Mouse (Mus musculus): Measurements from ENCODE around the gene Olfr1382.
A peak's percentile ranks its signal among the peaks of the same experiment; 100 is the strongest.
"Not testable (repeated sequence)": the region's sequence is repeated elsewhere in the genome, so short reads cannot be mapped to it uniquely, and the experiment has no call there.

Olfr1382 gene

GRCm38 (mm10) chr11:49527947-49528346 lies at the start of gene Olfr1382:
Gene Olfr1382, plus strand, starts transcription at chr11:49528247.
- no peak for DNase-seq (ENCODE audit: inconsistent age in 2 of 2, low spot score in 1 of 2)

- DNase-seq (ENCODE audit: inconsistent age in 2 of 2, low spot score in 1 of 2): no peak
These were observed 42.1 kb upstream of the Olfr1382 start for GRCm38 (mm10) chr11:49485973-49486372.

GRCm38 (mm10) chr11:49488770-49489169 lies 39.3 kb upstream of the Olfr1382 start, which contains the start of gene Olfr1385:
Gene Olfr1385, plus strand, starts transcription at chr11:49489070.
- DNase-seq (ENCODE audit: inconsistent age in 2 of 2, low spot score in 1 of 2): not testable (repeated sequence)

GRCm38 (mm10) chr11:49518086-49518485 lies 10.0 kb upstream of the Olfr1382 start:
- DNase-seq (ENCODE audit: inconsistent age in 2 of 2, low spot score in 1 of 2): no peak

GRCm38 (mm10) chr11:49519348-49519747 lies 8.7 kb upstream of the Olfr1382 start, which contains the start of gene Olfr1383:
Gene Olfr1383, plus strand, starts transcription at chr11:49519648.
- no peak for DNase-seq (ENCODE audit: inconsistent age in 2 of 2, low spot score in 1 of 2)

GRCm38 (mm10) chr11:49532761-49533160 lies 4.7 kb downstream of the Olfr1382 start:
- DNase-seq (ENCODE audit: inconsistent age in 2 of 2, low spot score in 1 of 2): no peak

- DNase-seq (ENCODE audit: inconsistent age in 2 of 2, low spot score in 1 of 2): peak in 1 of 2 experiments; percentile 42
These were observed 8.6 kb downstream of the Olfr1382 start for GRCm38 (mm10) chr11:49536631-49537030.

- not testable (repeated sequence) for DNase-seq (ENCODE audit: inconsistent age in 2 of 2, low spot score in 1 of 2)
These were observed 15.1 kb downstream of the Olfr1382 start, which contains the start of gene Olfr1381 for GRCm38 (mm10) chr11:49543149-49543548. Gene Olfr1381, plus strand, starts transcription at chr11:49543449.

- not testable (repeated sequence) for DNase-seq (ENCODE audit: inconsistent age in 2 of 2, low spot score in 1 of 2)
These were observed 26.0 kb downstream of the Olfr1382 start for GRCm38 (mm10) chr11:49554033-49554432.

GRCm38 (mm10) chr11:49556578-49556977 lies 28.5 kb downstream of the Olfr1382 start, which contains the start of gene Olfr1380:
Gene Olfr1380, plus strand, starts transcription at chr11:49556878.
- DNase-seq (ENCODE audit: inconsistent age in 2 of 2, low spot score in 1 of 2): not testable (repeated sequence)

- DNase-seq (ENCODE audit: inconsistent age in 2 of 2, low spot score in 1 of 2): not testable (repeated sequence)
These were observed 47.0 kb downstream of the Olfr1382 start for GRCm38 (mm10) chr11:49575054-49575453.

GRCm38 (mm10) chr11:49580452-49580851 lies 52.4 kb downstream of the Olfr1382 start:
- DNase-seq (ENCODE audit: inconsistent age in 2 of 2, low spot score in 1 of 2): not testable (repeated sequence)

Measured in adrenal gland, adult (tissue).